Mouse (Mus musculus): Measurements from ENCODE around the gene Plekha6. TPM values are rescaled to one million over a fixed set of nuclear protein-coding genes. Genes with fewer than 3 reads are reported as not detected.

The Plekha6 gene
- polyA plus RNA-seq, 1 experiment from 2014 or later, result 2.6 TPM

DNA sequence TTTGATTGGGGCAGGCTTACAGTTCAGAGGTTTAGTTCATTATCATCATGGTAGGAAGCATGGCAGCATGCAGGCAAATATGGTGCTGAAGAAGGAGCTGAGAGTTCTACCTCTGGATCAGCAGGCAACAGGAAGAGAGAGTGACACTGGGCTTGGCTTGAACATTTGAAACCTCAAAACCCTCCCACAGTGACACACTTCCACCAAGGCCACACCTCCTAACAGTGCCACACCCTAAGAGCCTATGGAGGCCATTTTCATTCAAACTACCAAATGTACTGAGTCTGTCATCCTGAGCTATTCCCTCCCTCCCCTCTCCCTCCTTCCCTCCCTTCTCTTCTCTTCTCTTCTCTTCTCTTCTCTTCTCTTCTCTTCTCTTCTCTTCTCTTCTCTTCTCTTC is 25.5 kb downstream of the Plekha6 start:
- Histone ChIP-seq H3K4me1 (peaks cover 6% of the 10 kb centered on the region), H3K4me2 (replicated peaks) (no peak overlapping the region), H3K4me3 (no peak overlapping the region), H3K27me3 (no peaks in the 10 kb centered on the region; the same call in 1 of the 2 replicates), H3K36me3 (no peaks in the 10 kb centered on the region), H3K9me3 (no peaks in the 10 kb centered on the region), H3K9ac (no peak overlapping the region), H3K27ac (no peak overlapping the region)
- no peak for ATAC-seq (ENCODE audit: low FRiP score, low read depth)

GRCm38 (mm10) chr1:133190550-133190949 is 26.5 kb downstream of the Plekha6 start:
- Histone ChIP-seq H3K9me3 (no peaks in the 10 kb centered on the region), H3K4me1 (peaks cover 6% of the 10 kb centered on the region), H3K27me3 (no peaks in the 10 kb centered on the region; the same call in 1 of the 2 replicates), H3K36me3 (no peaks in the 10 kb centered on the region), H3K4me3 (no peak overlapping the region), H3K27ac (no peak overlapping the region), H3K9ac (no peak overlapping the region), H3K4me2 (replicated peaks) (no peak overlapping the region)
- ATAC-seq (ENCODE audit: low FRiP score, low read depth), result no peak
- 77% methylated on average over 9 of the region's 9 CpGs for WGBS

DNA sequence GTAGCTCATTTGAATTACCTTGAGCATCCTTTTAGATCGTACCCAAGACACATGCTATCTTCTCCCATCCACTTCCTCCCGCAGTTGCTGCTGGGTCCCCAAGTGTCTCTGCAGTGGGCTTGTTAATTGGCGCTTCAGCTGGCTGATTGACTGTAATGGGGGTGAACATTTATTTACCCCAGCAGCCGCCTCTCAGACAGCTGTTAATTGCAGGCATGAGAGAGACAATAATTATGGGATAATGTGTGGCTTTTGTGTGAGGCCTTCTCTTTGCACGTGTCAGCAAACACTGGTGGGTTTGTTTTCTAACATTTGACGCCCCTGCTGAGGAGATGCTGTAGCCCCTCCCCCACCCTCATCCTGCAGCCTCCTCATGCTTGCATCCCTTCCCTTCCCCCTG is 32.2 kb downstream of the Plekha6 start:
- H3K4me1 ChIP-seq, result peaks cover 22% of the 10 kb centered on the region
- H3K4me3 ChIP-seq, result no peak overlapping the region
- no peak overlapping the region for H3K9ac ChIP-seq
- H3K36me3 ChIP-seq, result no peaks in the 10 kb centered on the region
- WGBS, result 25% methylated on average over 6 of the region's 6 CpGs
- no peaks in the 10 kb centered on the region for H3K9me3 ChIP-seq
- H3K27ac ChIP-seq, result no peak overlapping the region
- no peak for ATAC-seq (ENCODE audit: low FRiP score, low read depth)
- no peak overlapping the region for H3K4me2 ChIP-seq (replicated peaks)
- no peaks in the 10 kb centered on the region for H3K27me3 ChIP-seq

DNA sequence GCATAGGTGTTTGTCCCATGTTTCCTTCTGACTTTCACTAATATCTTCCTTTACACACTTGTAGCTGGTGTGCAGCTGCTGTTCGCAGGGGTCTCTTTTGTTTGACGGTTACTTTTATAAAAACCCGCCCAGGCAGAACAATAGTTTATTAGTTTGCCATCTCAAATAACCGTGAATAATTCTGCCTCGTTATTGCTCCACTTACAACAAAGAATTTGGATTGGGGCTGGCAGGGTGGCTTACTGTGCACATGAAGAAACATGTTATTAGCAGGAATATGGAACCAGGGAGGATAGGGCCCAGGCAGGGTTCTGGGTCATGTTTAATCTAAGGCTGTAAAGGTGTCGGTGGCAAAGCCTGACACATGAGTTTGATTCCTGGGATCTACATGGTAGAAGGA is 33.3 kb downstream of the Plekha6 start:
- Histone ChIP-seq H3K36me3 (no peaks in the 10 kb centered on the region), H3K27ac (no peak overlapping the region), H3K4me2 (replicated peaks) (no peak overlapping the region), H3K4me1 (peaks cover 25% of the 10 kb centered on the region), H3K9me3 (no peaks in the 10 kb centered on the region), H3K4me3 (no peak overlapping the region), H3K27me3 (no peaks in the 10 kb centered on the region), H3K9ac (no peak overlapping the region)
- WGBS, result 58% methylated on average over 6 of the region's 6 CpGs
- no peak for ATAC-seq (ENCODE audit: low FRiP score, low read depth)

DNA sequence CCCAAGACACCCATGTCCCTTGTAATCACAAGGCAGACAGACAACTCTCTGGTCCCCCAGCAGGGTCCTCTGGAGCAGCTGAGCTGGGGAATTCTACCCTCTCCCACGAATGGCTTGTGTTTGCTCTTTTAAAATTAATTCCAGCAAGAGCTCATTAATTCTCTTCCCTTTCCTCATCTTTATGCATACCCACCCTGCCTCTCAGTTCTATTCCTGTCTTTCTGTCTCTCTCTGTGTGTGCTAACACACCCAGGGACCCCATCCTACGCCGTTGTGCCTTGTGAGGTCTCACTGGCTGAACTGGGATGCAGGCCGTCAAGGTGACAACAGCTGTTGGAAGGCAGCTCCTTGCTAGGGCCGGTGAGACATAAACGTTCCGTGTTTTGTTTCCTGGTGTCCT is 35.7 kb downstream of the Plekha6 start:
- H3K9ac ChIP-seq, result no peak overlapping the region

GRCm38 (mm10) chr1:133201499-133201898 is 37.5 kb downstream of the Plekha6 start:
- Histone ChIP-seq H3K4me1 (peaks cover 25% of the 10 kb centered on the region), H3K9me3 (no peaks in the 10 kb centered on the region), H3K9ac (no peak overlapping the region), H3K27me3 (no peaks in the 10 kb centered on the region), H3K4me3 (no peak overlapping the region), H3K4me2 (replicated peaks) (no peak overlapping the region), H3K36me3 (no peaks in the 10 kb centered on the region), H3K27ac (no peak overlapping the region)
- no peak for ATAC-seq (ENCODE audit: low FRiP score, low read depth)
- 33% methylated on average over 4 of the region's 4 CpGs for WGBS

More for the DNA sequence above, 35.7 kb downstream of the Plekha6 start:
- no peaks in the 10 kb centered on the region for H3K9me3 ChIP-seq
- H3K27me3 ChIP-seq, result no peaks in the 10 kb centered on the region
- no peak overlapping the region for H3K4me3 ChIP-seq
- H3K4me1 ChIP-seq, result peaks cover 25% of the 10 kb centered on the region
- H3K4me2 ChIP-seq (replicated peaks), result no peak overlapping the region
- H3K36me3 ChIP-seq, result no peaks in the 10 kb centered on the region
- ATAC-seq (ENCODE audit: low FRiP score, low read depth), result no peak
- H3K27ac ChIP-seq, result no peak overlapping the region
- WGBS, result 68% methylated on average over 7 of the region's 7 CpGs

GRCm38 (mm10) chr1:133203701-133204100 is 39.7 kb downstream of the Plekha6 start:
- peaks cover 23% of the 10 kb centered on the region for H3K4me1 ChIP-seq
- no peak for ATAC-seq (ENCODE audit: low FRiP score, low read depth)
- 25% methylated on average over 2 of the region's 2 CpGs for WGBS

DNA sequence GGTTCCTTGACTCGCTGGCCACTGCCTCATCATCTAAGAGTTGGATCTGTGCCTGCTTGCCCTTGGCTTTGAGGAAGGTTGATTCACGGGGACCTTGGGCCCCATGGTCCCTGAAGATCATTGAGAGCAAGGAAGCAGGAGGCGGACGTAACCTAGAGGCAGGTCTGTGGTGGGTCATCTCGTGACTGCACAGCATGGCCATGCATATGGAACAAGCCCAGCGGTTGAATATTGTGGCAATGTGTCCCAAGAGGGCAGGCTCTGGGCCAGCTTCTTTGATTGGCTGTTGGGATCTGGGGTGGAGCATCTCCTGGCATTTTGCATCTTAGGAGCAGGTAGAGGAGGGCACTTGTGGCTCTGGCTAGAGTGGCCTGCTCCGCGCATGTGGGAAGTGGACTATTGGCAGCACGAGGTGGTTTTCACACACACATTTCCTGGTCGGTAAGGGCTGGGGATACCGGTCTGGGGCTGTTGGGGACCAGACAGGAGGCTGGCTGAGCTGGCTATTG is 40.4 kb downstream of the Plekha6 start:
- H3K4me2 ChIP-seq (replicated peaks), result no peak overlapping the region
- 70% methylated on average over 11 of the region's 11 CpGs for WGBS
- no peaks in the 10 kb centered on the region for H3K36me3 ChIP-seq
- H3K27me3 ChIP-seq, result no peaks in the 10 kb centered on the region
- H3K4me1 ChIP-seq, result peaks cover 21% of the 10 kb centered on the region
- no peaks in the 10 kb centered on the region for H3K9me3 ChIP-seq
- no peak overlapping the region for H3K9ac ChIP-seq
- ATAC-seq (ENCODE audit: low FRiP score, low read depth), result no peak
- no peak overlapping the region for H3K27ac ChIP-seq
- H3K4me3 ChIP-seq, result no peak overlapping the region

More at GRCm38 (mm10) chr1:133203701-133204100, 39.7 kb downstream of the Plekha6 start:
- Histone ChIP-seq H3K4me2 (replicated peaks) (no peak overlapping the region), H3K9me3 (no peaks in the 10 kb centered on the region), H3K27me3 (no peaks in the 10 kb centered on the region), H3K36me3 (no peaks in the 10 kb centered on the region), H3K27ac (no peak overlapping the region), H3K4me3 (no peak overlapping the region), H3K9ac (no peak overlapping the region)

- Histone ChIP-seq H3K36me3 (no peaks in the 10 kb centered on the region), H3K4me3 (no peak overlapping the region), H3K9me3 (no peaks in the 10 kb centered on the region), H3K4me1 (peaks cover 21% of the 10 kb centered on the region), H3K27ac (no peak overlapping the region), H3K4me2 (replicated peaks) (no peak overlapping the region), H3K27me3 (no peaks in the 10 kb centered on the region), H3K9ac (no peak overlapping the region)
- no peak for ATAC-seq (ENCODE audit: low FRiP score, low read depth)
- 79% methylated on average over 10 of the region's 10 CpGs for WGBS
Observed at GRCm38 (mm10) chr1:133204985-133205384, 41.0 kb downstream of the Plekha6 start.

- Histone ChIP-seq H3K36me3 (no peaks in the 10 kb centered on the region), H3K9me3 (no peaks in the 10 kb centered on the region), H3K4me3 (no peak overlapping the region), H3K27ac (no peak overlapping the region), H3K4me2 (replicated peaks) (no peak overlapping the region), H3K4me1 (peaks cover 24% of the 10 kb centered on the region), H3K9ac (no peak overlapping the region), H3K27me3 (no peaks in the 10 kb centered on the region)
- WGBS, result 77% methylated on average over 9 of the region's 11 CpGs
- no peak for ATAC-seq (ENCODE audit: low FRiP score, low read depth)
Observed at GRCm38 (mm10) chr1:133208086-133208815, 44.2 kb downstream of the Plekha6 start.

DNA sequence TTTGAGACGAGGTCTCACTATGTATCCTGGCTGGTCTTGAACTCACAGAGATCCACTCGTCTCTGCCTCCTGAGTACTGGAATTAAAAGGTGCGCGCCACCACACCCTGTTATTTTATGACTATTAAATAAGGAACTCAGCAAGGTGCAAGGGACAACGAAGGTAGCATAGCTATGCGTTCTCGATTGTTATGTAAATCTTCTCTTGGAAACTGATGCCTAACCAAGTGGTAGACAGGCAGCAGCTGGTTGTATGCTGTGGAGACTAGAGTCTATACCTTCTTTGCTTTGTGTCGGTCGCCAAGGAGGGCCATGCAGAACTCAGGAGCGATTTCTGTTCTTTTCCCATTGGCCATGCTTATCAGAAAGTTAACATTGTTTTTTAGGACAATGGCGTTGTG is 45.0 kb downstream of the Plekha6 start:
- Histone ChIP-seq H3K9ac (no peak overlapping the region), H3K36me3 (no peaks in the 10 kb centered on the region), H3K4me3 (no peak overlapping the region), H3K4me2 (replicated peaks) (no peak overlapping the region), H3K27me3 (no peaks in the 10 kb centered on the region), H3K4me1 (peaks cover 30% of the 10 kb centered on the region), H3K27ac (no peak overlapping the region), H3K9me3 (no peaks in the 10 kb centered on the region)
- 84% methylated on average over 11 of the region's 11 CpGs for WGBS
- ATAC-seq (ENCODE audit: low FRiP score, low read depth), result no peak

DNA sequence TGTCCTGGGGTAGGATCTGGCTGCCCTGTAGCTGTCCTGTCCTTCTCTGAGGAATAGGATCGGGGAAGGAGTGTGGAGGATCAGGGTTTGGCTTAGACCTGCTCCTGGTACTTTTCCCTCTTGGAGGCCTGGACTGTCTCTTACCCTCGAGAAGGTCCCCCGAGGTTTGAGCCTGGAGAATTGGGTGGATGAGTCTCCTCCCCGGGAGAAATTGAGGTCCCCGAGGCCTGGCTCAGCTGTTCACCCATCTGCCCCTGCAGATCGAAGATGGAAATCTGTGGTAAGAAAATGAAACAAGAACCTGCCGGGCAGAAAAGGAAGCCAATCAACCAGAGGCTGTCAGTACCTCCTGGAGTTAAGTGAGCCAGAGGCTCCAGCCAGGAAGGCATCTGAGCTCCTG is 45.5 kb downstream of the Plekha6 start:
- H3K36me3 ChIP-seq, result no peaks in the 10 kb centered on the region
- H3K27me3 ChIP-seq, result no peaks in the 10 kb centered on the region
- peaks cover 30% of the 10 kb centered on the region for H3K4me1 ChIP-seq
- H3K9me3 ChIP-seq, result no peaks in the 10 kb centered on the region
- no peak for ATAC-seq (ENCODE audit: low FRiP score, low read depth)
- H3K27ac ChIP-seq, result 0 out of 2 replicates have a peak overlapping the region, but pooled peaks have one; percentile 0
- H3K4me3 ChIP-seq, result no peak overlapping the region
- no peak overlapping the region for H3K9ac ChIP-seq
- WGBS, result 53% methylated on average over 7 of the region's 7 CpGs
- H3K4me2 ChIP-seq (replicated peaks), result peak overlapping the region; percentile 11; the same call in 1 of the 2 replicates
